In the genomic region with DNA sequence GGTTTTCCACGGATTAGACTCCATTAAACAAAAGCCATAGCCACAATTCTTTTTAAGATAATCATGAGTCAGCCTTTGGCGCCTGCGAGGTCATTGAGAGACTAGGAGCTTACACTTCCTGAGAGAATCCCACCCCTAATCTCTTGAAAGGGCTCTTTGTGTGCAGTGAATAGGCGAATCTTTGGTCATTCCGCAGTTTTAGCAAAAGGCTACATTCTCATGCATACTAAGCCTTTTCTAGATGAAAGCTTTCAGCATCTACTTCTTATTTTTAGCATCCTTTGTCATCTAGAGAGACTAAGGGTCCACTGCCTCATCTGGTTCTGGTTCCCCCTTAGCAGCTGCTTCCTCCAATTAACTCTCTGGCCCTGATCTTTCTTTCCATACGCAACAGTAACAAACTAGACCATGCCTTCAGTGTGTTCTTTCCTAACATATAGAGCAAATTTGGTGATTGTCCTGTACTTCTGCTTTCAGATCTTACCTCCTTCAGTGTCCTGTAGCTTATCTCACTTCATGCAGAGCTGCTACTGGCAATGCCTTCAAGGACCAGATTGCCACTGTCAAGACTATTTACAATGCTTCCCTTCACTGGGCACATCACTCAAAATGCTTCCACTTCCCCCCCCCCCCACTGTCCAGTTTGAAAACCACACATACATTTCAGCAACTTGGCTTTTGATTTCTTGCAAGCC, we compare ENCODE assay signal across 16 mouse cellular contexts.
DNase-seq lines count a peak whose midpoint lies in the region; ATAC-seq lines count a peak whose summit lies in the region.
"Had no signal": no experiment of that assay in that cellular context is flagged by ENCODE, and none has a peak within 500 bp of the region (broad histone marks: within the 10 kb centered on the region; RNA-seq: fewer than 3 reads in every experiment).

No protein-coding gene starts in this region.

- no peaks in the 10 kb centered on the region for H3K4me1 ChIP-seq in neural tube, embryonic 11.5 days (ENCODE audit: control insufficient read depth, insufficient read depth, low read length)
- no peaks in the 10 kb centered on the region for H3K4me1 ChIP-seq in forebrain, embryonic 16.5 days (replicated peaks; ENCODE audit: control insufficient read depth, insufficient read depth, low read length)

- DNase-seq in neural tube, embryonic 11.5 days (ENCODE audit: low spot score) = peak; percentile 11
- no peak for DNase-seq in neural tube, embryonic 10.5 days (ENCODE audit: extremely low spot score, low spot score)
- peak; percentile 53 for DNase-seq in embryo, embryonic 10.5 days (ENCODE audit: low spot score)
- peak; percentile 4 for DNase-seq in retina, postnatal 1 day
- no peak for DNase-seq in thymus, postnatal 25 days
- no peak for DNase-seq in adrenal gland, adult (ENCODE audit: inconsistent age in 2 of 2, low spot score in 1 of 2)
- DNase-seq: adrenal gland, postnatal 14 days; cerebellum, adult 8-10 months; kidney, postnatal 14 days; lung, postnatal 36 days; right cerebral cortex, postnatal 14 days had no signal

- WGBS in neural tube, embryonic 11.5 days = 45% methylated on average over 6 of the region's 6 CpGs
- 5% methylated on average over 6 of the region's 6 CpGs for WGBS in forebrain, embryonic 16.5 days

- no peak; the same call in 1 of the 2 replicates for ATAC-seq in neural tube, embryonic 11.5 days (ENCODE audit: insufficient read depth, low FRiP score, low TSS enrichment)
- ATAC-seq in forebrain, embryonic 16.5 days = 0 out of 2 replicates have a peak, but pooled peaks have one; percentile 61
- ATAC-seq in CD4-positive, CD25-positive, alpha-beta regulatory T cell, adult 4 months = no peak

- H3K27me3 ChIP-seq in neural tube, embryonic 11.5 days (ENCODE audit: control insufficient read depth, insufficient read depth, low read length) = no peaks in the 10 kb centered on the region
- H3K27me3 ChIP-seq in forebrain, embryonic 16.5 days (replicated peaks; ENCODE audit: control insufficient read depth, insufficient read depth, low read length) = no peaks in the 10 kb centered on the region

- H3K9ac ChIP-seq in neural tube, embryonic 11.5 days (ENCODE audit: low read length) = no peak overlapping the region
- H3K9ac ChIP-seq in forebrain, embryonic 16.5 days (replicated peaks; ENCODE audit: low read depth, low read length) = no peak overlapping the region

- no peak overlapping the region for H3K27ac ChIP-seq in neural tube, embryonic 11.5 days (ENCODE audit: low read depth, low read length)
- no peak overlapping the region for H3K27ac ChIP-seq in forebrain, embryonic 16.5 days (ENCODE audit: low read length)
- H3K27ac ChIP-seq: left cerebral cortex, adult 2 months had no signal

- no peak overlapping the region for H3K4me2 ChIP-seq in neural tube, embryonic 11.5 days (ENCODE audit: low read depth)
- peak overlapping the region; percentile 24 for H3K4me2 ChIP-seq in forebrain, embryonic 16.5 days (ENCODE audit: low read length)
- H3K4me2 ChIP-seq: liver, embryonic 11.5 days had no signal

- H3K36me3 ChIP-seq in neural tube, embryonic 11.5 days (ENCODE audit: control insufficient read depth, insufficient read depth, low read length) = no peaks in the 10 kb centered on the region
- H3K36me3 ChIP-seq in forebrain, embryonic 16.5 days (ENCODE audit: control insufficient read depth, insufficient read depth) = no peaks in the 10 kb centered on the region
- H3K36me3 ChIP-seq: G1E had no signal

- no peak overlapping the region for H3K4me3 ChIP-seq in neural tube, embryonic 11.5 days (ENCODE audit: low read depth, low read length)
- no peak overlapping the region for H3K4me3 ChIP-seq in forebrain, embryonic 16.5 days (replicated peaks; ENCODE audit: low read length)
- H3K4me3 ChIP-seq: left cerebral cortex, adult 2 months had no signal

- H3K9me3 ChIP-seq in neural tube, embryonic 11.5 days (ENCODE audit: control insufficient read depth, low read length) = no peaks in the 10 kb centered on the region
- H3K9me3 ChIP-seq in forebrain, embryonic 16.5 days (ENCODE audit: control insufficient read depth, low read length) = no peaks in the 10 kb centered on the region
- H3K9me3 ChIP-seq: G1E had no signal

Comparison
In these comparisons a context has a peak if more than half of its experiments do, and no peak if none do; other contexts are left out.
1. DNase-seq: peak in neural tube, embryonic 11.5 days (single experiment), embryo, embryonic 10.5 days (single experiment) and retina, postnatal 1 day (single experiment); none in neural tube, embryonic 10.5 days (single experiment), thymus, postnatal 25 days (single experiment) and adrenal gland, adult (0 of 2).